Mouse (Mus musculus): ENCODE measurements at regions not wholly inside any gene's neighbourhood (a gene's known extent, or its start where the extent isn't known, plus 50 kb on each side); places are given as distances from the start of the nearest gene placed in this dataset.
"Not testable (repeated sequence)": the region's sequence is repeated elsewhere in the genome, so short reads cannot be mapped to it uniquely, and the experiment has no call there.

DNA sequence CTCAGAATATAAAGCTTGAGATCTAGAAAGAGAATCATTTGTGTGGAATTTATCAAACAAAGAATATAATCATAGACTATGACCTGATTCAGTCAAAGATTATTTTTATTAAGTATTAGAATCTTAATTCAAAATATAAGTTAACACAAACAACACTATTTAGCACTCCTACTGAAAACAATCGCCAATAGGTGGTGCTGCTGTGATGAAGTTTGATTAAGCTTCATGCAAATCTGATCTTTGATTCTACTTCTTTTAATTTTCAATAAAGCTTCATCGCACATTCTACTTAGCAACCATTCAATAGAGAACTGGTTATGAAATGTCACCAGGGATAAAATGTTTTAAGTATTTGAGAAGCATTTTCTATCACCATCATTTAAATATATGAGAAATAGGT, 1509.9 kb upstream of the Pcdh7 start:
- peak in 1 of 2 experiments; percentile 1 for DNase-seq (ENCODE audit: low spot score in 2 of 2)

DNA sequence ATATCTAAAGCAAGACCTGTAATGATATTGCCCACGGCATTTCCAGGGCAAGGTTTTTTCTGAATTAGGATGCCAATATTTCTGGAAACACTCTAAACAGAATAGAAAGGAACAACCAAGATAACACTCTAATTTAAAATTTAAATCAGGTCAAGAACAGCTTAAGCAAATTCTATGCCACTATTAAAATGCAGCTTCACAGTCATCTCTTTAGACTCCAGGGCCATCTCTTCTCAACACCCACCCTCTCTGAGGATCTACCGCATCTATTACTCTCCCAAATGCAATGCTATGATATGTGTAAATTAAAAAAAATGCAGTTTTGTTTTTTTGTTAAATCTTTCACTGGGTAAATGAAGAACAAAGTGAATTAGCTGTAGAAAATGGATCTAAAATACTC, 1501.9 kb upstream of the Pcdh7 start:
- no peak for DNase-seq (ENCODE audit: low spot score in 2 of 2)

DNA sequence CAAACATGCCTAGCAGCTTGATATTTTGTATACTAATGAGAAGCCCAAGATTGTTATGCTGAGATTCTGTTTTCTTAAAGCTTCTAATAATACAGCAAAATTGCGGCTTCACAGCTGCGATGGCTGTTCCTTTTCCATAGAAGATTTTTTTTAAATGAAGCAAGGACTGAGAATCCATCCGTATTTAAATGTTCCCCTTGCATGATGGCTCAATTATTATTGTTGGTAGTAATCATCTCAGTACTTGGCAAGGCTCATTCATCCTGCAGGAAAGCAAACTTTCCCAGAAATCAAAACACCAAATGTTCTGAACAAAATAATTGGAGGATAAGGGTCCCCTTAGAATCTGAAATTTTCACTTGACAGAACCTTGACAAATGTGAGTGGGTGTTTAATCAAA, 1451.6 kb upstream of the Pcdh7 start:
- DNase-seq (ENCODE audit: low spot score in 2 of 2) = no peak

DNA sequence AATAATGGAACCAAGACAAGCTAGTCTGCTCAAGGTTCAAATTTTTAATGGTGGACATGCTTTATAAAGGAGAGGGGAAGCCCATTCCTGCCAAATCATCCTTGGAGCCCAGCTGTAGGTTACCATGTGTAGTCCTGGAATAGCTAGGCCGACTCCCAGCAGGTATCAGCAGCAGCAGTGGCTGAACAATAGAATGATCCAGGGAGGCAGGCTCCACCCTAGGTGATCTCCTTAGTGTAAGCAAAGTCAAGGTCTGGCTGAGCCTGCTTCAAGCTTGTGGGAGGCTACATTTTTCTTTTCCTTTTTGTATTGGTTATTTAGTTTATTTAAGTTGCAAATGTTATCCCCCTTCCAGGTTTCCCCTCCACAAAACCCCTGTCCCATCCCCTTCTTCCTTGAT, 1426.1 kb upstream of the Pcdh7 start:
- DNase-seq (ENCODE audit: low spot score in 2 of 2) = not testable (repeated sequence)
